Mouse (Mus musculus) bone marrow macrophage, adult 2 months (primary cell): ENCODE results near the gene Tspan9.

Experiments used
- CTCF ChIP-seq: IDR thresholded peaks from 2 replicates; pipeline ENCODE4 v1.5.1; 2012; ENCODE audit warnings: low read depth, mild to moderate bottlenecking, low read length, moderate library complexity
- POLR2A ChIP-seq: IDR thresholded peaks from 2 replicates; pipeline ENCODE4 v1.6.1; 2012; ENCODE audit warnings: mild to moderate bottlenecking, low read depth, low read length, borderline replicate concordance

GRCm38 (mm10) chr6:128062216-128062615, 81.2 kb downstream of the Tspan9 start:
- TF ChIP-seq CTCF (no peak), POLR2A (no peak)
